Mouse (Mus musculus) hematopoietic stem cell, adult 5-6 weeks (primary cell): Measurements from ENCODE around the gene Hacd3. TPM values are rescaled to one million over a fixed set of nuclear protein-coding genes. Genes with fewer than 3 reads are reported as not detected.

Experiments used
- ATAC-seq, 2 experiments: fragments of 125-278 bp in 1 of 2; replicated peaks in 1 of 2; 2 replicates each; pipeline ENCODE4 v1.8.0; 2016 to 2017; ENCODE audit warnings: inconsistent platforms in 2 of 2, mild to moderate bottlenecking in 2 of 2, moderate number of reproducible peaks in 2 of 2, low read depth in 1 of 2, moderate TSS enrichment in 1 of 2; ENCODE audit not compliant: low FRiP score in 2 of 2, poor library complexity in 2 of 2, severe bottlenecking in 2 of 2, insufficient read depth in 1 of 2, low TSS enrichment in 1 of 2
- total RNA-seq: library from RNA; stranded (forward); fragments of 172-1452, 232-1000 nt; gene quantifications from 2 replicates; pipeline ENCODE4 v1.2.3, GENCODE M21; 2017

The Hacd3 gene
- total RNA-seq, 1 experiment from 2014 or later: 39.1 TPM

- no peak for ATAC-seq
Observed at GRCm38 (mm10) chr9:64981904-64982303, 39.6 kb downstream of the Hacd3 start.

GRCm38 (mm10) chr9:64980548-64980947, 40.9 kb downstream of the Hacd3 start:
- no peak for ATAC-seq

- ATAC-seq: no peak
Observed at GRCm38 (mm10) chr9:64960978-64961320, 60.5 kb downstream of the Hacd3 start.

DNA sequence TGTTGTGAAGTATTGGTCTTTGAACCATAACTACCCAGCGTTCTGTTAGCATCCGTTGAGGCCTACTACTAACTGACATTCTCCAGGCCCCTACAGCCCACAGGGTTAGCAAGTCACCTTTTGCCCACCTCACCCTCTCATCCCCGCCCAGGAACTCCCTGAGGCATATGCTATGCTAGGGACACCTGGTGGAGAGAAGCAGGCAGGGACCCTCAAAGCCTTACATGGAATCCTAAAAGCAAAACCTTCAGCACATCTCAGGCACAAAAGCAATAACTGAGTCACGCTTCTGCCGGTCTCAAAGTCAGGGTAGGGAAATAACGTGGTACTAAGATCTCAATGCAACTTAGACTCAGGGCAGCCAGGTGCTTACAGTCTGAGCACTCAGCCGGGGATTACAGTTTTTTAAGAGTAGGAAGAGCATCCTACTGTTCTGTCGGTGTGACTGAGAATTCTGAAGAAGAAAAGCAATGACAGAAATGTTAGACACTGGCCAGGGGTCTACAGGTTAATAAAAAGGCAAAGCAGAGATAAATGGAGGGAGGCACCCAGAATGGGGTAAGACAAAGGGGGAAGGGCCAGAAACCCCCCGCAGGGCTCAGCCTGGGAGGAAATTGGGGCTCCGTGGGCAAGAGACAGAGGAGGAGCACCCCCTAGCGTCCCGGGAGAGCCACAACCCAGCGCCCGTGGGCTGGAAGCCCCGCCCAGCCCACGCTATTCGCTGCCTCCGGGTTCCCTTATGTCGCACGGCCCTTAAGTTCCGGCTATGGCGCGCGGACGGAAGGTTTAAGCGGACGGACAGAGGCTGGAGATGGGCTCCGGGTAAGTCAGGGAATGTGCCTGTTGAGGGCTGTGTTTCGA, 61.1 kb downstream of the Hacd3 start, which contains the start of gene Ints14:
Ints14 (plus strand) TSS at position 789 of the 861 bp plus-strand sequence.
- peak; percentile 98 to 99 for ATAC-seq

DNA sequence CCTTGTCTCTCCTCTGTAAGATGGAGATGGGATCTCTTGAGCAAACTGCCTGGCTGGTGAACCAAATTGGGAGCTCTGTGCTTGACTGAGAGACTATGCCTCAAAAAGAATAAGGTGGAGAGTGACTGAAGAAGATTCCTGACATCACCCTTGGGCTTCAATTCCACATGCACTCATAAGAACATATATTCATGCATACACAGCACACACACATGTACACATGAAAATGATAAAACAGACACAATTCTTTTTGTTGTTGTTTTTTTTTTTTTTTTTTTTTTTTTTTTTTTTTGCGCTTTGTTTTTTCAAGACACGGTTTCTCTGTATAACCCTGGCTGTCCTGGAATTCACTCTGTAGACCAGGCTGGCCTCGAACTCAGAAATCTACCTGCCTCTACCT, 64.2 kb downstream of the Hacd3 start:
- no peak for ATAC-seq

DNA sequence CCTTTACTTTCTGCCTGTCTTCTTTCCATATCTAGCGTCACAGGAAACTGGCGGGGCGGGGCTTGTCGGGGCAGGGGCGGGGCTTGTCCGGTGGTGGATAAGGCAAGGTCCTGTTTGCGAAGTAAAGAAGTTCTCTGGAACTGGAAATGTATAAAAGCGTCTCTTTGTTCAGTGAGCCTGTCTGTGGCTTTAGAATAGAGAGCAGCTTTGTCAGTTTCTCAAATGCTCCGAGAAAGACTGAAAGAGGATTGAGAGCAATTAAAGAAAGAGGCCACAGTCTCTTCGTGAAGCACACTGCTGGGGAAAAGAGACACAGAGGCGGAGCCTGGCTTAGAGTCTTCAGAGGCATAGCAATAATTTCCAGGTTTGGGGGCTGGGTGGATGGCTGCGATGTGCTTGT, 65.2 kb downstream of the Hacd3 start:
- no peak for ATAC-seq

DNA sequence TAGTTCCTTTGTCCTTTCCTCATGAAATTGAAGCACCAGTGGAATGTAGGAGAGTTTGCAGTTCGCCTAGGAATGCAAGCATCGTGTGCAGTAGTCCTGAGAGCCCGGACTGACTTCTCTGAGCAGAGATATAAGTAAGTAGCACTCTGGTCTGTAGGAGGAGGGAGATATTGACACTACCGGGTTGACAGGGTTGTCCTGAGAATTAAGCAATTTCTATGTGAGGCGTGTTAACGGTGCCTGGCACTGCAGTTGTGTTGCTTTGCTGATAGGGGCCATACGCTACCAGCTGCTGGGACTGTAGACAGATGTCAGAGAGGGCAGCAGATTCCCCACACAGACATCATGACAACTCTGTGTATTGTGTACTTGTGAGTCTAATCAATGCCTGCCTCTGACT, 68.3 kb downstream of the Hacd3 start:
- no peak for ATAC-seq

GRCm38 (mm10) chr9:64952055-64952454, 69.4 kb downstream of the Hacd3 start:
- no peak for ATAC-seq

DNA sequence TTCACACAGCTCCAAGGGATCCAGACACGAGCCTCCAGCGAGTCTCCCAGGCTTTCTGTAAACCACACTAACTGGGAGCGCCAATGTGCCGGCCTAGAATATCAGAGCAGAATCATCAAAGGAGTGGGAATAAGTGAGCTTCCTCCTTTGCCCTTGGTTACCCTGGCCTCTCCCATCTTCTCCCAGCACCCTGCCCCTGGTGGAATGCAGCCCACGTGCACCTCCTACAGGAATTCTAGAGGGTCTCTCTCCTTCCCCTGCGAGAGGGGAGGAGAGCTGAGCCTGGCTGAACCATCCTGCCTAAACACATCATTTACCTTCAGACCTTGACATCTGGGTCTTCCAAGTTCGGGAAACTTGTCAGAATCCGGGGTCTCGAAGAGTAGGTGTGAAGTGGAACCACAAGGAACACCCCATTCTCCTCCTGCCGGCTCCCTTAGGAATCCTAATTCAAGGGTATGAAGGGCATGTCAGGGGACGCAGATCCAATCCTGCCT, 70.3 kb downstream of the Hacd3 start, which contains the start of gene Slc24a1:
Slc24a1 (minus strand) TSS at position 447 of the 497 bp plus-strand sequence.
- no peak for ATAC-seq

- no peak for ATAC-seq
Observed at GRCm38 (mm10) chr9:64947483-64948095, 73.9 kb downstream of the Hacd3 start.

GRCm38 (mm10) chr9:64943997-64944396, 77.5 kb downstream of the Hacd3 start:
- no peak for ATAC-seq

GRCm38 (mm10) chr9:64941650-64942049, 79.8 kb downstream of the Hacd3 start:
- no peak for ATAC-seq

DNA sequence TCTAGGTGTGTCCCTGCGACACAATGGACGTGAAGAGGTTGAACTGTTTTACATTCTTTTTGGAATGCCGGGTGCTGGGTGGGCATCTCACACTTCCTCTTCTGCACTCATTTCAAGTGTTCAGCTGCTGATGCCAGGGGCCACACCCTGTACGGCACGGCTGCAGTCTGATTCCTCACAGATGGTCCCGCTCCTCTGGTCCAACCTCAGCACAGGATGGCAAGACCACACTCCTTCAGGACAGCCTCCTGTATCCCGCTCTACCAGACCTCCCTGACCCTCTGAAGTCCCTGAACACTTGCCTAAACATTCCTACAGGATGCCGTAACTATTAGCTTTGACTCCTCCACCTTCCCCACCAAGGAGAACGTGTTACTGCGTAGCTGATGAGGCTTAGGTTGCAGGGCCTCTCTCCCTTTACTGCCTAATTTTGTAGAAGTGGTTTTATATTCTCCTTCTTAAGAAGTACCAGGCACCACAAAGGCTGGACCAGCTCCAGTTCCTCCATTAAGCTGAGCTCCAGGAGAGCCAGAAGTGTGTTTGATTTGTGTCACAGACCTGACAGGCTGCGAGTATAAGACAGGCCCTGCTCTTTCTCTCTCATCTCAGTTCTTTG, 80.7 kb downstream of the Hacd3 start:
- ATAC-seq: no peak

- ATAC-seq: no peak
Observed at GRCm38 (mm10) chr9:64939790-64940189, 81.7 kb downstream of the Hacd3 start.

DNA sequence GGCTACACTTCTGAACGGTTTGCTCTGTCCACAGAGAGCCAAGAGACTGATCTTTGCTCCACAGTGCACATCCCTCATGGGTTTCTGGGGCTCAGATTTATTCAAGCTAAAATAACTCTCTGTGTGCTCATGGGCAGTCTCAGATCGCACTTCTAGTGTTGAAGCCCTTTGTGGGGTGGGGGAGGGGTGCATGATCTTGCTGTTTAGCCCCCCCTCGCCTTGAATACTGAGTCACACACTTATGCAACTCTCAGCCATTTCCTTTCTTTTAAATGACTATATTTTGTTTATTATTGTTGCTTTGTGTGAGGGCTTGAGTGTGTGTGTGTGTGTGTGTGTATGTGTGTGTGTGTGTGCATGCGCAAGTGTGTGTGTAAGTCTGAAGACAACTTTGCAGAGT, 82.2 kb downstream of the Hacd3 start:
- no peak for ATAC-seq

GRCm38 (mm10) chr9:64938535-64938934, 83.0 kb downstream of the Hacd3 start:
- ATAC-seq: peak; percentile 69 to 72

DNA sequence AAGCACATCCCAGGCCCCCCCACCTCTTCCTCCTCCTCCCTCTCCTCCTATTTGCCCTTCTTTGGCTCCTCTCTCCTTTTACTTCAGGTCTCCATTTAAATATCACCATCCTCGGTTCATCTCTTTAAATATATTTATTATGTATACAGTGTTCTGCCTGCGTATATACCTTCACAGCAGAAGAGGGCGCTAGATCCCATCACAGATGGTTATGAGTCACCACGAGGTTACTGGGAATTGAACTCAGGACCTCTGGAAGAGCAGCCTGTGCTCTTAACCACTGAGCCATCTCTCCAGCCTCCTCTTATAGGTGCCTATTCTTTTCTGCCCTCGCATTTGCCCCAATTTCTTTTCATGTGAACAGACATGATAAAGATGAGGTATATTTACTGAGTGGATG, 84.0 kb downstream of the Hacd3 start:
- no peak for ATAC-seq
